Mouse (Mus musculus): ENCODE results near the gene Lamb2.

DNA sequence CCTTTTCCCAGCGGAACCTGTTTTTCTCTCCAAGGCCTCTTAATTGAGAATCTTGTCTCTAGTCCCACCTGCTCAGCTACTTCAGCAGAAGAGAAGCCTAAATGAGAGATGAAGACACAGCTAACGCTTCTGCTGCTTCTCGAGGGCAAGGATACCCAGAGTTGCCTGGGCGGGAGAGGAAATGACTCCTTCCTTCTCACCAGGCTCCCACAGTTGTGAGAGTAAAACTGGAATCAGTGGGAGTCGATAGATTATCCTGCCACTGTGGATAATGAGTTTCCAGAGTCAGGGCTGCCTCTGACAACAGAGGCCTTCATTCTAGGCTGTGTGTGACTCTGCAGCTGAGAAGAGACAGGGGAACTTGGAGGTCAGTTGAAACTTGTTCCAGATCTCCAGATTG, 39.1 kb upstream of the Lamb2 start:
- TF ChIP-seq CTCF (IDR thresholded peaks at IDR 0.05; ENCODE audit: extremely low read depth, insufficient read depth, insufficient read length, insufficient replicate concordance), result no peak
- TF ChIP-seq POLR2A (IDR thresholded peaks at IDR 0.05; ENCODE audit: low read depth, low read length), result no peak

Measured in spleen, adult 2 months (tissue).